Mouse (Mus musculus) frontal cortex, postnatal 14 days (tissue): ENCODE measurements around the gene Tmem253.
A peak's percentile ranks its signal among the peaks of the same experiment; 100 is the strongest.
"Not testable (repeated sequence)": the region's sequence is repeated elsewhere in the genome, so short reads cannot be mapped to it uniquely, and the experiment has no call there.

ENCODE experiments used
- DNase-seq, 2 experiments: peaks; one replicate each; pipeline ENCODE4 v3.0.0; 2022; ENCODE audit warnings: low spot score in 2 of 2

Tmem253 gene

DNA sequence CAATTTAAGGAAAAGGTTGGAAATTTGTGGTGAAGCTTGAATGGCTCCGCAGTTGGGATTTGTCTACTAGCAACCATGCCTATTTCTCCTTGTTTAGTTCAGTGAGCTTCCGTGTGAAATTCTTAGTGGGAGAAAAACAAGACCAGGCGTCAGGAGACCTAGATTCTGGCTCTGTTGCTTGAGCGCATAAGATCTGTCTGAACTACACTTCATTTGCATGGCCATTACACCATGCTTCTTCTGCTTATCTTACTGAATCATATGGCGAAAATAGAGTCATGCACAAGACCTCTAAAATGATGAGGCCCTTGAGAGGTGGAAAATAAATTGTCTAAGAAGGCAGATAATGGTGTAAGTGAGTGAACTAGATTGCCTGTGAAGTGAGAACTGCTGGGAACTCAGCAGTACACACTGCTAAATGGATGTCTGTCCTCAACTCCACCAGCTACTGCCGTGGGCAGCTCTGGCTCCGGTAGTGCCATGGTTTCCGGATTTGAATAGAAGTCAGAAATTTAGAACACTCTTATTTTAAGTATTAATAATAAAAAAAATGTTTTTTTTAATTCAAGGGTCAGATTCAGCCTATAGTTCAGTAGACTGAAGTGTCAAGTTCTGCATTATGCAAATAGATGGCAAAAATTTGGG lies 6.2 kb downstream of the Tmem253 start:
- no peak for DNase-seq

DNA sequence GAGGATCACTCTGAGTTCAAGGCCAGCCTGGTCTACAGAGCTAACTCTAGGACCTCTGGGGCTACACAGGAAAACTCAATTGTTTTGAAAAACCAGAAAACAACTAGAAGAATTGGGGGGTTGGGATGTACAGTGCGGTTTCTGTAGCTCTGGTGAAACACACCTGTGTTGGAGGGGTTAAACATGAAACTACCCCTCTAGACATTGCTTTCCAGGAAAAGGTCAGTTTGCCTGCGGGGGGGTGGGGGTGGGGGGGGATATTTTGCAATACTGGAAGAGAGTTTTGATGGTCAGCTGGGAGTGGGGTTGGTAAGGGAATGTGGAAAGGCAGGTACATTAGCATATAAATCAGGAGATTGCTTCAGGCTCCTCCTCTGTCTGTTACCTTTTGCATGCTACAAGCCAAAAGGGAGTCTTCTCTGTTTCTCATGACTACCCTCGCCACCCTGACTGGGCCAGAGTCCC lies 6.8 kb downstream of the Tmem253 start:
- no peak for DNase-seq

DNA sequence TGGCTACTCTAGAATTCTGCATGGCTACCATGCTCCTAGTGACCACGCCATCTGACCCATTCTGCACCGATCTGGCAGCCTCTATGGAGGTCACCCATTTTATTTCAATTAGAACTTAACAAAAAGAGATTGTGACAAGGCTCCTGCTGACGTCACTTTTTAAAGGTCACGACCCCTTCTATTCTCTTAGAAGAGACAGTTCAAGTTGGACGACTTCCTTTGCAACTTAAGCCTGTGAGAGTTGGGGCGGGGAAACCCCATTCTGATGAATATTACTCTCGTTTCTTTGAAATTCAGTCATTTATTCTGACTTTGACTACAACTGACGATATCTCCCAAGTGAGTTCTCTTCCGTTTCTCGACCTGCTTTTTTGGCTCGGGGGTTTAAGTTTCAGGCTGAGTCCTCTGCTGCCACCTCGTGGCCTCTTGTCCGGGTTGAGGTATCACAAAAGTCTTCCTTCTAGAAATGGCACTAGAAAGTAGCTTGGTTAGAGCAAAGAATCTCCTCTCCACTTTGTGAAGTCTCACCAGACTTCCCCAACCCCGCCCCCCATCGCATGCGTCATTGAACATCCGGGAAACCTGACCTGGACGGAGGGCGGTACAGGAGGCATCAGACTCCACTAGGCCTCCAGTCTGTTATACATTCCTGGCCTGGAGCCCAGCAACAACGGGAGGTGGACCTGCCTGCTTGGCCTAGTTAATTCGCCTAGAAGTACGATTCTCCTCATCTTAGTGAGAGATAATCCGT lies 7.4 kb downstream of the Tmem253 start:
- DNase-seq: peak; percentile 77 to 78

DNA sequence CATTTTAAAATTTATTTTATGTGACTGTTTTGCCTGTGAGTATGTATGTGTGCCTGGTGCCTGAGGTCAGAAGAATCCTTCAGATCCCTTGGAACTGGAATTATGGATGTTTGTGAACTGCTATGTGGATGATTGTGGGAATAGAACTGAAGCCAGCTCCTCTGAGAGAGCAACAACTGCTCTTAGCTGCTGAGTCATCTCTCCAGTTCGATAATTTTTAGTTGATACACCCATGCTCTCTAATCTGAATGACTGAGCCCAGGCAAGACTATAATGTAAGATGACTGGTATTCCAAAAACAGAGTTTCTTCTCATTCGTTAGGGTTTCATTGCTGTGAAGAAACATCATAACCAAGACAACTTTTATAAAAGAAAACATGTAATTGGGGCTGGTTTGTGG lies 8.7 kb downstream of the Tmem253 start:
- no peak for DNase-seq

DNA sequence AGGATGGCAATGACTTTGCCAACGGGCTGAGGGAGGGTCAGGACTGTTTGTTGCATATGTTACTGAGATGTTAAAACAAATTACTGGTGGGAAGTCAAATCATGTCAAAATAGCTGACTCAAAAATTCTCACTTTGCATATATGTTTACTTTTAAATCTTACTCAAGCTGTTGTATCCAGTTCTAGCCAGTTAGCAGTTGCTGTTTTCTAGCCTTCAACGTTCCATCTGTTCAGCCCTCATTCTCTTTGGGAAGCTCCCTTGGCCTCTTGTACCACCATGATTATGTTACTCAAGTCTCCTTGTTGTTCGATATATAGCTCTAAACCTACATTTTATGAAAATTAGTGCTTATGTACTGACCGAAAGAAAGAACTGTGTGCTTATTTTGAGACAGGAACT lies 10.9 kb downstream of the Tmem253 start:
- DNase-seq: no peak

DNA sequence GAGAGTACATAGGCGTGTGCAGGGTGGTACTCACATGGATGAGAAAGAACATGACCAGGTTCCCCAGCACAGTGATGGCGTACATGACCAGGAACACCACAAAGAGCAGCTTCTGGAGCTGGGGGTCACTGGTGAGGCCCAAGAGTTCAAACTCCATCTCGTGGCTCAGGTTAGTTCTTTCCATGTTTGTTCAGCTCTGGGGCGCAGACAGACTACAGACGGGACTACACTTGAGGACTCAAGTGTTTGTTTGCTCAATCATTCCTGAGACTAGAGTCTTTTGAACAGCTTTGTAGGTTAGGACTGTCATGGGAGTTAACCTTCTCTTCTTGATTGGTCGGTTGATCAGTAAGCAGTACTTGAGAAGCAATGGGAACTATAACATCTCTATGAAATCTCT lies 20.5 kb downstream of the Tmem253 start:
- no peak for DNase-seq

DNA sequence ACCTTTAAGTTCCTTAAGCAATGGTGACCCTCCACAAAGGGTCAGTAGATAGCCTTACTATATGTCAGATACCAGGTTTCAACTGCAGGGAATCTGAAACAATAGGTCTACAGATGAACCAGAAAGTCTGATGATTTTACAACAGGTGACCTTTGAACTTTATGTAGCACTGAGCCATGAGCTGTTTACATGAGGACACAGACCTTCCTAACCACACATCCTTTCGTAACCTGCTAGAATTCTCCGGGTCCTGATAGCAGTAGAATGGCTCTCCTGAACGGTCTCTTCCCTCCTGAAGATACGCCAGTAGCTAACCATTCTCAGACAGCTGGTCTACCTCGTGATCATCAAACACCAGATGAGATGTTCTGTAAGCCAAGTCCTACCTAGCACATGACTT lies 23.9 kb downstream of the Tmem253 start:
- DNase-seq: no peak

DNA sequence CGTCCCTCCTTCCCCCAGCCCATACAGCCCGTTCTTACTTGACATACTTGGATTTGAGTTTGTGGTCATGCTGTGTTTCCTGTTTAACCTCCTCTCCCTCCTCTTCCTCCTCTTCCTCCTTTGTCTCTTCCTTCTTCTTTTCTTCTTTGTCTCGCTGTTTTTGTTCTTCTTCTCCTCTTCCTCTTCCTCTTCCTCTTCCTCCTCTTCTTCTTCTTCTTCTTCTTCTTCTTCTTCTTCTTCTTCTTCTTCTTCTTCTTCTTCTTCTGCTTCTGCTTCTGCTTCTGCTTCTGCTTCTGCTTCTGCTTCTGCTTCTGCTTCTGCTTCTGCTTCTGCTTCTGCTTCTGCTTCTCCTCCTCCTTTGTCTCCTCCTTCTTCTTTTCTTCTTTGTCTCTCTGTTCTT lies 26.9 kb downstream of the Tmem253 start, which contains the start of gene Olfr221:
Olfr221 (minus strand) TSS at position 101 of the 400 bp plus-strand sequence.
- DNase-seq: not testable (repeated sequence)

DNA sequence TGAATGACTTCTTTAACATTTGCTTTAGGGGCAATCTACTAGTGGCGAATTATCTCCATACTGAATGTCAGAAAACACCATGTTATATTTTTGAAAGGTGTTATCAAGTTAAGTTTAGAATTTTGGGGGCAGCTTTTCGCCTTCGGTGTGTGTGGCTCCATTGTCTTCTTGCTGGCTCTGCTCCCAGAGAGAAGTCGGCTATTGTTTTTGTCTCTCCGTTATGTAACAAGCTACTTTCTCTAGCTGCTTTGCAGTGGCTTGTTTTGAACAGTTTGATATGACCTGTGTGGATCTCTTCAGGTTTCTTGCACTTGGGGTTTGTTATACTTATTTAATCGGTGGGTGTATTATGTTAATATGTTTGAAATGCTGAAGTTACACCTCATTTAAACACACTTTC lies 28.0 kb downstream of the Tmem253 start:
- DNase-seq: no peak

DNA sequence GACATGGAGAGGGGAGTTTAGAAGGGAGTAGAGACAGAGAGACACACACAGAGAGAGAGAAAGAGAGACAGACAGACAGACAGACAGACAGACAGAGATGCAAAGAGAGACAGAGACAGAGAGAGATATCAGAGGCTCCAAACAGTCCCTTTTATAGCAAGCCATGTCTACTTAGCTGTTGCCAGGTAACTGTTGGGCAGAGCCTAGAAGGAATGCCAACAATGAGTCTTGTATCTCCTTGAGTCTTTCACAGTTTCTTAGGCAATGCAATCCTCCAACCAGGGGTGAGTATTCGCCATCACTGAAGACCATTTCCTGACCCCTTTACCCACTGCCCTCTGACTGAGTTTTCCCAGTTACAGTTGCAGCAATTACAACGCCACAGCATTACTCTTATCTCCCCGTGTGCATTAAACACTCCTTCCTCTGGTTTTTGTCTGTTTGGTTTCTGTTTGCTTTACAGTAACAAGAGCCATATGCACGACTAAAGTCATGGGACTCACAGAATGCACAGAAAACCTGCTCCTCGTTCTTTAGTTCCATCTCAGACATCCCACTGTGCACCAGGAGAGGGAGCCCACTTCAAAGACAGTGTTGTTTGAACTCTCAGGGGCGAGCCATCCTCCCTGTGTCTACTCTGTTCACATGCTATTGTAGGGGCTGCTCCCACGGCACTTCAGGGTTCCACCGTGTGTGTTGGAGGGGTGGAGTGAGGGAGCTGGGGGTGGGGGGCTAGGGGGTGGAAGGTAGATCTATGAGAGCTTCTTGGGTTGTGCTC lies 29.6 kb downstream of the Tmem253 start:
- DNase-seq: peak in 1 of 2 experiments; percentile 20

DNA sequence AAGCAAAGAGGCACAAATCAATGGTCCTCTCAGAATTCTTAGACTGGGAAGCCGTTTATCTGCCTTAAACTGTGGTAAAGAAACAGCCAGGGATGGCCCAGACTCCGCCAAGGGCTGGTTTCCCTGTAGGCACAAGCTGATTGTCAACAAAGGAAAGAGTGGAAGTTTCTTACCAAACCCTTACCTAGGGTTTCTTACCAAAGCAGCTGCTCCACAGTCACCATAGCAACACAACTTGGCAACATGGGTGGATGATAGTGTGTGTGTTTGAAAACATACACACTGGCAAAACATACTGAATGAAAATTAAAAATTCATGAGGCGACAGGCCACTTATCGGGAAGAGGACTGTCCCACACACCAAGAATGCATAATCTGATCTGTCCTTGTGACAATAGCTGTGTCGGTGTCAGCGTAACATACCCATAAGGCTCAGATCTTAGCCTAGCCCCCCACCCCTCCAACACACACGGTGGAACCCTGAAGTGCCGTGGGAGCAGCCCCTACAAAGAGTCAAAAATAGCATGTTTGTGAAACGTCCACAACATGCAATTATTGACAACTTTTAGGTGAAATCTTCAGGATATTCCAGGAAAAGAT lies 30.6 kb downstream of the Tmem253 start:
- no peak for DNase-seq

DNA sequence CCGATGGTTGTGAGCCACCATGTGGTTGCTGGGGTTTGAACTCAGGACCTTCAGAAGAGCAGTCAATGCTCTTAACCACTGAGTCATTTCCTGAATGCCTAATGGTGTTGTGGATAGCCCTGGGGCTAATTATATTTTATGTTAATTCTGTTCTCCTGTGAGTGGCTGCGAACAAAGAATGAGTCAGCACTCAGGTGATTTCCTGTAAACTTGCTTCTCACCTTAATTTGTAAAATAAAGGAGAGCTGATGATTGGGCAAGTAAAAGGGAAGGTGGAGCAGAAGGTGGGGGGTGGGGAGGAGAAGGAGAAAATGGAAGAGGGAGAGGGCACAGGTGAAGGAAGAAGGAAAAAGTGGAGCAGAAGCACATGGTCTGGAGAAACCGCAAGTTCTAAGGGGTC lies 37.3 kb downstream of the Tmem253 start:
- DNase-seq: not testable (repeated sequence)

DNA sequence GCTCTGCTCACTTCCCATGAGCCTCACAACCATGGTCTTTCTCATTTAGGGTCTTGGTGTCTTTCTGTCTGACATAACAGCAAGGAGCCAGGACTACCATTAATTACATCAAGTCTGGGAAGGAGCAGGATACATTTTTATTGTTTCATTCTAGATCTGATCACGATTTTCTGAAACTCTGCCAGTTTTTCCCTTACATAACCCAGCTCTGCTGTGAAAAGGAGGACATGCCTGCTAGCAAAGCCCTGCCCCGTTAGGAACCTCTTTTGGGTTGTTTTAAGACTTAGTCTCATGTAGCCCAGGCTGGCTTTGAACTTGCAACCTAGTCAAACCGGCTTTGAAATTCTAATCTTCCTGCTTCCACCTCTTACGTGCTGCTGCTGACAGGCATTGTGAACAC lies 44.5 kb downstream of the Tmem253 start:
- no peak for DNase-seq

DNA sequence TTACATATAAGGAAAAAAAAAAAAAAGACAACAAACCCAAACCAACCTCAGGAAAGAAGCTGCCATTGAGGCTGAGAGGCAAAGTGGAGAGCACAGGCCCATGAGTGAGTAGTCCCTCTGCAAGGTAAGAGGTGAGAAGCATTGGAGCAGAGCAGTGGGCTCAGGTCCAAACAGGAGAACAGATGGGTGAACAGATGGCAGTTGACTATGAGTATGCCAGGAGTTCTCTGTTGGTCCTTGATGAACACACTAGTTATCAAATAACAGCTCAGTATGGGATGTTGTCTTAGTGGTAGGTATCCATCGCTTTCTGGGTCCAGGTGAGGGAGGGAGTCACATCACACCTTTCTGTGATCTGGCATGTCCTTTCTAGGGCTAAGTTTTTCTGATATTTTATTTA lies 45.3 kb downstream of the Tmem253 start:
- DNase-seq: no peak

DNA sequence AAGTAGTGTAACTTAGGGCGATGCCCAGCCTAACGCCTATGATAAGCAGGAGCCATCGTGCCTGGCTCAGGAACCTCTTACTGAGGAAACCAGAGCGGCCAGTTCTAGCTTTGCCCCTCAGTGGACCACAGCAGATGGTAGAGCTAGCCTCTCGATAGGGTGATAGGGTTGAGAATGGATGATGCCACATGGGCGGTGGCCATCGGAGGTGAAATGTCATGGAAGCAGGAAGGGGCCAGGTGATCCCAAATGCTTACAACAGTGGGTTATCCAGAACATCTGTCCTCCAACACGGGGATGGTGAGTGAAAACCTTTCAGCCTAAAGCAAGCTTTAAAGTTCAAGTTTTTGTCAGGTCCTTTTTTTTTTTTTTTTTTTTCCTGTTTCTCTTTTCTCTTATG lies 46.3 kb downstream of the Tmem253 start:
- DNase-seq: no peak

DNA sequence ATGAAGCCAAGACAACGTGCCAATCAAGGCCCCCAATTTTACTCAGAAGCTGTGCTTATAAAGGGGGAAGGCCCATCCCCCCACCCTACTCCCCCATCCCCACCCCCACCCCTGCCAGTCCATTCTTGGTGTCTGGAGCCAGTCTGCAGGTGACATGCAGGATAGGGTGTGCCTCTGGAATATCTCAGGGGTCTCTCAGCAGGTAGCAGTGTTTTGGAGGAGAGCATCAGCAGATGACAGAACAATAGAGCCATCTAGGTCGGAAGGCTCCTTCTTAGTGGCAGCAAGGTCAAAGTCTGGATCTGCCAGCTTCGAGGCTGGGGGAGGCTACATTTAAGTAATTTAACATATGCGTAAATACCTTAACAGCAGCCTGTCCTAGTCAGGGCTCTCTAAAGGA lies 50.7 kb downstream of the Tmem253 start:
- no peak for DNase-seq
